Mouse (Mus musculus): ENCODE measurements around the gene Tnfrsf21. TPM values are rescaled to one million over a fixed set of nuclear protein-coding genes. Genes with fewer than 3 reads are reported as not detected.

Gene Tnfrsf21
- total RNA-seq, 2 experiments from 2014 or later, result 15.5 to 24.0 TPM

- no peak for TF ChIP-seq CTCF (IDR thresholded peaks at IDR 0.05)
- intact Hi-C loops (cut with DNase I), result no loop called here
- Histone ChIP-seq H3K4me3 (no peak overlapping the region), H3K27ac (no peak overlapping the region)
- no peak for DNase-seq
Observed at GRCm38 (mm10) chr17:43030290-43030689, 13.9 kb downstream of the Tnfrsf21 start.

GRCm38 (mm10) chr17:43032489-43033036 is 16.2 kb downstream of the Tnfrsf21 start:
- Histone ChIP-seq H3K4me3 (no peak overlapping the region), H3K27ac (no peak overlapping the region)
- DNase-seq, result no peak
- TF ChIP-seq CTCF (IDR thresholded peaks at IDR 0.05), result no peak
- intact Hi-C loops (cut with DNase I), result no loop called here

GRCm38 (mm10) chr17:43035386-43035785 is 19.0 kb downstream of the Tnfrsf21 start:
- no peak for DNase-seq
- H3K27ac ChIP-seq, result no peak overlapping the region
- intact Hi-C loops (cut with DNase I), result no loop called here
- no peak for TF ChIP-seq CTCF (IDR thresholded peaks at IDR 0.05)
- no peak overlapping the region for H3K4me3 ChIP-seq

- intact Hi-C loops (cut with DNase I), result no loop called here
- Histone ChIP-seq H3K4me3 (no peak overlapping the region), H3K27ac (peak overlapping the region; percentile 32)
- peak; percentile 60 for DNase-seq
- TF ChIP-seq CTCF (IDR thresholded peaks at IDR 0.05), result no peak
Observed at GRCm38 (mm10) chr17:43036058-43036757, 19.9 kb downstream of the Tnfrsf21 start.

GRCm38 (mm10) chr17:43040571-43040970 is 24.2 kb downstream of the Tnfrsf21 start:
- no peak overlapping the region for H3K4me3 ChIP-seq
- no peak for DNase-seq
- no peak overlapping the region for H3K27ac ChIP-seq
- TF ChIP-seq CTCF (IDR thresholded peaks at IDR 0.05), result no peak
- intact Hi-C loops (cut with DNase I), result no loop called here

- Histone ChIP-seq H3K27ac (no peak overlapping the region), H3K4me3 (no peak overlapping the region)
- no peak for TF ChIP-seq CTCF (IDR thresholded peaks at IDR 0.05)
- intact Hi-C loops (cut with DNase I), result no loop called here
- no peak for DNase-seq
Observed at GRCm38 (mm10) chr17:43050619-43051018, 34.3 kb downstream of the Tnfrsf21 start.

- no peak for TF ChIP-seq CTCF (IDR thresholded peaks at IDR 0.05)
- no peak overlapping the region for H3K27ac ChIP-seq
- intact Hi-C loops (cut with DNase I), result no loop called here
- no peak for DNase-seq
- H3K4me3 ChIP-seq, result no peak overlapping the region
Observed at GRCm38 (mm10) chr17:43052791-43053190, 36.4 kb downstream of the Tnfrsf21 start.

- intact Hi-C loops (cut with DNase I), result no loop called here
- H3K4me3 ChIP-seq, result no peak overlapping the region
- DNase-seq, result no peak
- no peak overlapping the region for H3K27ac ChIP-seq
- TF ChIP-seq CTCF (IDR thresholded peaks at IDR 0.05), result no peak
Observed at GRCm38 (mm10) chr17:43053943-43054342, 37.6 kb downstream of the Tnfrsf21 start.

GRCm38 (mm10) chr17:43058277-43059025 is 42.1 kb downstream of the Tnfrsf21 start:
- intact Hi-C loops (cut with DNase I), result no loop called here
- TF ChIP-seq CTCF (IDR thresholded peaks at IDR 0.05), result no peak
- H3K4me3 ChIP-seq, result no peak overlapping the region
- DNase-seq, result no peak
- no peak overlapping the region for H3K27ac ChIP-seq

- intact Hi-C loops (cut with DNase I), result no loop called here
- DNase-seq, result no peak
- Histone ChIP-seq H3K4me3 (no peak overlapping the region), H3K27ac (no peak overlapping the region)
- no peak for TF ChIP-seq CTCF (IDR thresholded peaks at IDR 0.05)
Observed at GRCm38 (mm10) chr17:43064705-43065104, 48.4 kb downstream of the Tnfrsf21 start.

GRCm38 (mm10) chr17:43068846-43069553 is 52.6 kb downstream of the Tnfrsf21 start:
- no peak for DNase-seq
- intact Hi-C loops (cut with DNase I), result no loop called here
- H3K4me3 ChIP-seq, result no peak overlapping the region
- H3K27ac ChIP-seq, result peak overlapping the region; percentile 10; the same call in 1 of the 2 replicates
- TF ChIP-seq CTCF (IDR thresholded peaks at IDR 0.05), result no peak

GRCm38 (mm10) chr17:43070946-43071345 is 54.6 kb downstream of the Tnfrsf21 start:
- Histone ChIP-seq H3K4me3 (no peak overlapping the region), H3K27ac (no peak overlapping the region)
- intact Hi-C loops (cut with DNase I), result loop anchor here (5.0 kb wide), 2 partner anchors 54 to 161 kb away; partner anchors contain the start of gene Tnfrsf21
- no peak for TF ChIP-seq CTCF (IDR thresholded peaks at IDR 0.05)
- no peak for DNase-seq

Data from gastrocnemius, adult 2 months (tissue).